Mouse (Mus musculus) MEL (cell line): ENCODE measurements around the gene Ptpn11. TPM values are rescaled to one million over a fixed set of nuclear protein-coding genes. Genes with fewer than 3 reads are reported as not detected.

ENCODE experiments used
- DNase-seq: peaks from one replicate; pipeline ENCODE4 v3.0.0; 2011; ENCODE audit warnings: low read depth, low spot score
- H3K27ac ChIP-seq: 2 replicates; pipeline ENCODE4 v1.5.1; 2012; ENCODE audit warnings: low read depth, mild to moderate bottlenecking, control low read depth, low read length, moderate library complexity; ENCODE audit not compliant: control insufficient read depth
- H3K27me3 ChIP-seq, 2 experiments: fragments of 150-350 bp in 1 of 2; sonication (generic) in 1 of 2; 2 replicates each; pipeline ENCODE4 v1.6.1; 2012; ENCODE audit warnings: low read length in 2 of 2, mild to moderate bottlenecking in 2 of 2, improper control_type of control experiment in 1 of 2, moderate library complexity in 1 of 2; ENCODE audit not compliant: insufficient read depth in 2 of 2, control insufficient read depth in 1 of 2
- H3K36me3 ChIP-seq, 2 experiments: 2 replicates each; pipeline ENCODE4 v1.6.1; 2012 to 2014; ENCODE audit warnings: low read length in 2 of 2, improper control_type of control experiment in 1 of 2, inconsistent platforms in 1 of 2, mild to moderate bottlenecking in 1 of 2; ENCODE audit not compliant: insufficient read depth in 2 of 2, control insufficient read depth in 1 of 2
- H3K4me1 ChIP-seq, 2 experiments: fragments of 150-350 bp in 1 of 2; sonication (generic) in 1 of 2; 2 replicates each; pipeline ENCODE4 v1.6.1; 2012; ENCODE audit warnings: low read length in 2 of 2, improper control_type of control experiment in 1 of 2, mild to moderate bottlenecking in 1 of 2; ENCODE audit not compliant: insufficient read depth in 2 of 2, control insufficient read depth in 1 of 2
- H3K4me3 ChIP-seq, 2 experiments: fragments of 150-350 bp in 1 of 2; sonication (generic) in 1 of 2; 2 replicates each; pipeline ENCODE4 v1.5.1; 2012; ENCODE audit warnings: low read depth in 2 of 2, low read length in 2 of 2, mild to moderate bottlenecking in 2 of 2, moderate library complexity in 2 of 2, control low read depth in 1 of 2, improper control_type of control experiment in 1 of 2; ENCODE audit not compliant: control insufficient read depth in 1 of 2, insufficient read depth in 1 of 2
- H3K79me2 ChIP-seq: 2 replicates; pipeline ENCODE4 v1.6.1; 2012; ENCODE audit warnings: mild to moderate bottlenecking, low read length, moderate library complexity; ENCODE audit not compliant: control insufficient read depth, poor library complexity, insufficient read depth
- H3K9ac ChIP-seq: 2 replicates; pipeline ENCODE4 v1.6.1; 2012; ENCODE audit warnings: low read depth, mild to moderate bottlenecking, control low read depth, low read length, moderate library complexity; ENCODE audit not compliant: control insufficient read depth, poor library complexity, severe bottlenecking
- H3K9me3 ChIP-seq: fragments of 150-350 bp; sonication (generic); replicated peaks from 2 replicates; pipeline ENCODE4 v1.6.1; 2012; ENCODE audit warnings: mild to moderate bottlenecking, low read length, improper control_type of control experiment, moderate library complexity; ENCODE audit not compliant: insufficient read depth
- BHLHE40 ChIP-seq: IDR thresholded peaks from 2 replicates; pipeline ENCODE4 v1.6.1; 2012; ENCODE audit warnings: low read depth, mild to moderate bottlenecking, inconsistent platforms, low read length, improper control_type of control experiment, borderline replicate concordance
- CHD1 ChIP-seq: IDR thresholded peaks from 2 replicates; pipeline ENCODE4 v1.6.1; 2012; ENCODE audit warnings: low read depth, mild to moderate bottlenecking, inconsistent platforms, low read length, improper control_type of control experiment
- CTCF ChIP-seq, 3 experiments: IDR thresholded peaks in 2 of 3; conservative IDR thresholded peaks in 1 of 3; 2 replicates each; pipeline ENCODE4 v1.5.1; 2011 to 2012; ENCODE audit warnings: low read length in 3 of 3, low read depth in 2 of 3, mild to moderate bottlenecking in 2 of 3, improper control_type of control experiment in 1 of 3, inconsistent platforms in 1 of 3, mixed read lengths in 1 of 3, moderate library complexity in 1 of 3; ENCODE audit not compliant: control insufficient read depth in 1 of 3, insufficient read depth in 1 of 3, poor library complexity in 1 of 3, severe bottlenecking in 1 of 3
- E2F4 ChIP-seq: IDR thresholded peaks from 2 replicates; pipeline ENCODE4 v1.6.1; 2011; ENCODE audit warnings: low read depth, low read length, improper control_type of control experiment, borderline replicate concordance
- ELF1 ChIP-seq: IDR thresholded peaks from 2 replicates; pipeline ENCODE4 v1.6.1; 2014; ENCODE audit warnings: low read depth, mild to moderate bottlenecking, inconsistent platforms, low read length, improper control_type of control experiment, moderate library complexity
- EP300 ChIP-seq, 2 experiments: IDR thresholded peaks; 2 replicates each; pipeline ENCODE4 v1.6.1; 2011; ENCODE audit warnings: improper control_type of control experiment in 2 of 2, low read length in 2 of 2, low read depth in 1 of 2, mild to moderate bottlenecking in 1 of 2
- GABPA ChIP-seq: IDR thresholded peaks from 2 replicates; pipeline ENCODE4 v1.6.1; 2012; ENCODE audit warnings: low read depth, mild to moderate bottlenecking, inconsistent platforms, low read length, improper control_type of control experiment, moderate library complexity
- GATA1 ChIP-seq: IDR thresholded peaks from 2 replicates; pipeline ENCODE4 v1.6.1; 2011; ENCODE audit warnings: low read depth, low read length, improper control_type of control experiment
- HCFC1 ChIP-seq: IDR thresholded peaks from 2 replicates; pipeline ENCODE4 v1.6.1; 2012; ENCODE audit warnings: low read depth, mild to moderate bottlenecking, inconsistent platforms, low read length, improper control_type of control experiment, moderate library complexity
- JUND ChIP-seq: IDR thresholded peaks from 2 replicates; pipeline ENCODE4 v1.6.1; 2011; ENCODE audit warnings: low read depth, mild to moderate bottlenecking, improper control_type of control experiment, low read length
- KAT2A ChIP-seq: conservative IDR thresholded peaks from 2 replicates; pipeline ENCODE4 v1.6.1; 2012; ENCODE audit warnings: low read depth, low read length, improper control_type of control experiment, inconsistent platforms
- MEF2A ChIP-seq: IDR thresholded peaks from 2 replicates; pipeline ENCODE4 v1.6.1; 2014; ENCODE audit warnings: low read depth, mild to moderate bottlenecking, inconsistent platforms, low read length, improper control_type of control experiment; ENCODE audit not compliant: poor library complexity, insufficient replicate concordance, severe bottlenecking; ENCODE audit errors: extremely low read depth
- MYB ChIP-seq: IDR thresholded peaks from 2 replicates; pipeline ENCODE4 v1.6.1; 2011; ENCODE audit warnings: mild to moderate bottlenecking, low read depth, low read length, improper control_type of control experiment
- MYC ChIP-seq: IDR thresholded peaks from 2 replicates; pipeline ENCODE4 v1.6.1; 2011; ENCODE audit warnings: low read depth, mild to moderate bottlenecking, low read length, improper control_type of control experiment, moderate library complexity
- NRF1 ChIP-seq: IDR thresholded peaks from 2 replicates; pipeline ENCODE4 v1.6.1; 2014; ENCODE audit warnings: low read depth, mild to moderate bottlenecking, inconsistent platforms, low read length, improper control_type of control experiment, moderate library complexity; ENCODE audit not compliant: poor library complexity, insufficient read depth, severe bottlenecking
- POLR2AphosphoS2 ChIP-seq: IDR thresholded peaks from 2 replicates; pipeline ENCODE4 v1.6.1; 2011; ENCODE audit warnings: low read length, improper control_type of control experiment
- POLR2AphosphoS5 ChIP-seq: IDR thresholded peaks from 2 replicates; pipeline ENCODE4 v1.6.1; 2012; ENCODE audit warnings: low read depth, borderline replicate concordance, mild to moderate bottlenecking, inconsistent platforms, low read length, moderate library complexity, mixed read lengths
- RAD21 ChIP-seq: IDR thresholded peaks from 2 replicates; pipeline ENCODE4 v1.6.1; 2011; ENCODE audit warnings: mild to moderate bottlenecking, low read depth, low read length, improper control_type of control experiment
- RCOR1 ChIP-seq: IDR thresholded peaks from 2 replicates; pipeline ENCODE4 v1.6.1; 2012; ENCODE audit warnings: low read depth, mild to moderate bottlenecking, inconsistent platforms, low read length, improper control_type of control experiment
- SIN3A ChIP-seq: IDR thresholded peaks from 2 replicates; pipeline ENCODE4 v1.6.1; 2012; ENCODE audit warnings: low read length, improper control_type of control experiment, inconsistent platforms
- SMC3 ChIP-seq: IDR thresholded peaks from 2 replicates; pipeline ENCODE4 v1.6.1; 2011; ENCODE audit warnings: low read depth, low read length, improper control_type of control experiment
- TAL1 ChIP-seq: IDR thresholded peaks from 2 replicates; pipeline ENCODE4 v1.6.1; 2012; ENCODE audit warnings: mild to moderate bottlenecking, inconsistent platforms, low read length, moderate library complexity, mixed read lengths
- TBP ChIP-seq: IDR thresholded peaks from 2 replicates; pipeline ENCODE4 v1.8.0; 2011; ENCODE audit warnings: low read depth, low read length, improper control_type of control experiment
- TCF12 ChIP-seq: IDR thresholded peaks from 2 replicates; pipeline ENCODE4 v1.6.1; 2014; ENCODE audit warnings: low read depth, mild to moderate bottlenecking, inconsistent platforms, low read length, improper control_type of control experiment, moderate library complexity
- UBTF ChIP-seq: IDR thresholded peaks from 2 replicates; pipeline ENCODE4 v1.6.1; 2012; ENCODE audit warnings: low read depth, mild to moderate bottlenecking, inconsistent platforms, low read length, improper control_type of control experiment, moderate library complexity, borderline replicate concordance; ENCODE audit not compliant: insufficient read depth
- USF2 ChIP-seq, 2 experiments: IDR thresholded peaks; 2 replicates each; pipeline ENCODE4 v1.6.1; 2011 to 2012; ENCODE audit warnings: improper control_type of control experiment in 2 of 2, low read length in 2 of 2, borderline replicate concordance in 1 of 2, inconsistent platforms in 1 of 2, low read depth in 1 of 2, mild to moderate bottlenecking in 1 of 2; ENCODE audit not compliant: insufficient read depth in 1 of 2
- ZC3H11A ChIP-seq: IDR thresholded peaks from 2 replicates; pipeline ENCODE4 v1.6.1; 2012; ENCODE audit warnings: low read depth, mild to moderate bottlenecking, inconsistent platforms, low read length, improper control_type of control experiment
- ZMIZ1 ChIP-seq: IDR thresholded peaks from 2 replicates; pipeline ENCODE4 v1.6.1; 2012; ENCODE audit warnings: low read depth, mild to moderate bottlenecking, inconsistent platforms, low read length, improper control_type of control experiment, moderate library complexity
- ZNF384 ChIP-seq: IDR thresholded peaks from 2 replicates; pipeline ENCODE4 v1.6.1; 2012; ENCODE audit warnings: low read depth, mild to moderate bottlenecking, inconsistent platforms, low read length, improper control_type of control experiment
- polyA plus RNA-seq, 2 experiments: library from polyadenylated mRNA; stranded (reverse) in 1 of 2; unstranded in 1 of 2; fragments of >175 nt in 1 of 2; fragments of >200 nt in 1 of 2; gene quantifications; 2 replicates each; pipeline versions ENCODE4 v1.2.1 to v1.2.4; 2012; ENCODE audit warnings: low replicate concordance in 2 of 2, low read depth in 1 of 2; ENCODE audit not compliant: insufficient read length in 2 of 2, insufficient read depth in 1 of 2, missing spikeins in 1 of 2
- total RNA-seq: library from RNA; depleted of rRNA; stranded (reverse); fragments of 300-350 nt; gene quantifications from 2 replicates; pipeline ENCODE4 v1.2.3, GENCODE M21; 2012

The Ptpn11 gene
- total and polyA plus RNA-seq, 3 experiments, result 43.6 to 55.0 (median 46.5) TPM

GRCm38 (mm10) chr5:121142431-121143119, 48.6 kb downstream of the Ptpn11 start:
- Histone ChIP-seq H3K27ac (no peak overlapping the region), H3K4me1 (no peaks in the 10 kb centered on the region), H3K27me3 (no peaks in the 10 kb centered on the region), H3K4me3 (no peak overlapping the region), H3K36me3 (peaks cover 0 to 11% of the 10 kb centered on the region in 2 experiments; a peak in 2 of 4 replicates), H3K79me2 (no peaks in the 10 kb centered on the region), H3K9ac (no peak overlapping the region), H3K9me3 (no peaks in the 10 kb centered on the region)
- DNase-seq, result peak; percentile 16
- TF ChIP-seq UBTF (no peak), TAL1 (no peak), MYC (no peak), E2F4 (no peak), RAD21 (no peak), ZNF384 (no peak), EP300 (IDR thresholded peaks at IDR 0.05; ENCODE audit: low read depth in 1 of 2, low read length in 2 of 2) (no peak), ZC3H11A (no peak), TCF12 (no peak), MEF2A (no peak), GATA1 (no peak), GABPA (no peak), SMC3 (no peak), KAT2A (no peak), JUND (no peak), BHLHE40 (no peak), POLR2AphosphoS5 (no peak), HCFC1 (no peak), SIN3A (no peak), ELF1 (no peak)

GRCm38 (mm10) chr5:121140276-121140675, 50.9 kb downstream of the Ptpn11 start:
- Histone ChIP-seq H3K4me3 (no peak overlapping the region), H3K9me3 (no peaks in the 10 kb centered on the region), H3K79me2 (no peaks in the 10 kb centered on the region), H3K9ac (no peak overlapping the region), H3K4me1 (no peaks in the 10 kb centered on the region), H3K27ac (no peak overlapping the region), H3K27me3 (no peaks in the 10 kb centered on the region), H3K36me3 (peaks cover 0 to 8% of the 10 kb centered on the region in 2 experiments; a peak in 2 of 4 replicates)
- no peak for DNase-seq
- TF ChIP-seq CHD1 (no peak), USF2 (IDR thresholded peaks at IDR 0.05; ENCODE audit: borderline replicate concordance in 1 of 2, insufficient read depth in 1 of 2, low read depth in 1 of 2, low read length in 2 of 2) (no peak), HCFC1 (no peak), MEF2A (no peak), TCF12 (no peak), MYB (no peak), TAL1 (no peak), E2F4 (no peak), EP300 (IDR thresholded peaks at IDR 0.05; ENCODE audit: low read depth in 1 of 2, low read length in 2 of 2) (no peak), SMC3 (no peak), RAD21 (no peak), RCOR1 (no peak), TBP (no peak), ZMIZ1 (no peak), CTCF (IDR thresholded peaks at IDR 0.05 in 2 of 3, conservative IDR thresholded peaks at IDR 0.05 in 1 of 3; ENCODE audit: control insufficient read depth in 1 of 3, insufficient read depth in 1 of 3, low read depth in 2 of 3, low read length in 3 of 3, poor library complexity in 1 of 3, severe bottlenecking in 1 of 3) (no peak), NRF1 (no peak), UBTF (no peak), POLR2AphosphoS2 (no peak)
